Mouse (Mus musculus) olfactory bulb, adult 2 months (tissue): ENCODE measurements around the gene Fkbp8. TPM values are rescaled to one million over a fixed set of nuclear protein-coding genes. Genes with fewer than 3 reads are reported as not detected.

ENCODE experiments used
- H3K27ac ChIP-seq: fragments of 200-500 bp; 2 replicates; pipeline ENCODE4 v1.5.1; 2012; ENCODE audit warnings: low read depth, low read length; ENCODE audit not compliant: insufficient read depth
- H3K4me1 ChIP-seq: fragments of 200-500 bp; 2 replicates; pipeline ENCODE4 v1.6.1; 2012; ENCODE audit warnings: low read length; ENCODE audit not compliant: control insufficient read depth, insufficient read depth
- H3K4me3 ChIP-seq: fragments of 200-500 bp; 2 replicates; pipeline ENCODE4 v1.5.1; 2012; ENCODE audit warnings: mild to moderate bottlenecking, low read depth, low read length, moderate library complexity; ENCODE audit not compliant: insufficient read depth
- CTCF ChIP-seq: fragments of 200-500 bp; IDR thresholded peaks from 2 replicates; pipeline ENCODE4 v1.5.1; 2012; ENCODE audit warnings: low read depth, mild to moderate bottlenecking, low read length, moderate library complexity; ENCODE audit not compliant: insufficient read depth
- POLR2A ChIP-seq: fragments of 200-500 bp; IDR thresholded peaks from 2 replicates; pipeline ENCODE4 v1.6.1; 2012; ENCODE audit warnings: mild to moderate bottlenecking, low read depth, low read length, moderate library complexity; ENCODE audit not compliant: insufficient read depth
- WGBS: fragments of 180-500 bp; shearing (Covaris S2); methylation state at CpG from one replicate; pipeline ENCODE4 v1.1.7; 2018; 5-methylcytosine and 5-hydroxymethylcytosine counted together
- polyA plus RNA-seq: library from polyadenylated mRNA; stranded (reverse); fragments of >200 nt; gene quantifications from 2 replicates; pipeline ENCODE4 v1.2.4, GENCODE M21; 2012; ENCODE audit warnings: low replicate concordance; ENCODE audit not compliant: missing spikeins, insufficient read depth, insufficient read length

Gene Fkbp8
- polyA plus RNA-seq, 1 experiment: not detected

GRCm38 (mm10) chr8:70565561-70565960 lies 38.0 kb downstream of the Fkbp8 start:
- no peak for TF ChIP-seq POLR2A
- no peak for TF ChIP-seq CTCF
- no peak overlapping the region for H3K27ac ChIP-seq
- 63% methylated on average over 3 of the region's 3 CpGs for WGBS

GRCm38 (mm10) chr8:70570360-70570759 lies 42.8 kb downstream of the Fkbp8 start:
- Histone ChIP-seq H3K4me3 (no peak overlapping the region), H3K4me1 (peaks cover 25% of the 10 kb centered on the region), H3K27ac (no peak overlapping the region)
- TF ChIP-seq CTCF (no peak), POLR2A (no peak)

More at GRCm38 (mm10) chr8:70565561-70565960, 38.0 kb downstream of the Fkbp8 start:
- H3K4me3 ChIP-seq: no peak overlapping the region
- peaks cover 37% of the 10 kb centered on the region for H3K4me1 ChIP-seq

DNA sequence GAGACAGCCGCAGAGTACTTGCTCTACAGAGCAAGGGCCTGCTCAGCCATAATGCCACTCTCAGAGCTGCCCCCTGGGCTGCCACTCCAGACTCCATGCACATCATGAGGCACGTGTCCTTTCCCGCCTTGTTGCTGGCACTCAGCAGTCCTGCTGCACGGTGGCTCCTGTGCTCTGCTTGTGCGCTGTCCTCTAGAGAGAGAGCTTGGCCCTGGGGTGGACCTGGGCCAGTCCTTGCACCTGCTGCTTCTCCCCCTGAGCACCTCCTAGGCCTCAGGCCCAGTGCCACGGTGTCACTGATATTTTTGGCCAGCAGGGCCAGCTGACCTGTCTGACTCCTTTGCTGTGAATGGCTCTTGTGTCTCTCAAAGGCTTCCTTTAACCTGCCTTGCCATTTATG lies 43.5 kb downstream of the Fkbp8 start:
- 57% methylated on average over 6 of the region's 6 CpGs for WGBS
- H3K27ac ChIP-seq: no peak overlapping the region

DNA sequence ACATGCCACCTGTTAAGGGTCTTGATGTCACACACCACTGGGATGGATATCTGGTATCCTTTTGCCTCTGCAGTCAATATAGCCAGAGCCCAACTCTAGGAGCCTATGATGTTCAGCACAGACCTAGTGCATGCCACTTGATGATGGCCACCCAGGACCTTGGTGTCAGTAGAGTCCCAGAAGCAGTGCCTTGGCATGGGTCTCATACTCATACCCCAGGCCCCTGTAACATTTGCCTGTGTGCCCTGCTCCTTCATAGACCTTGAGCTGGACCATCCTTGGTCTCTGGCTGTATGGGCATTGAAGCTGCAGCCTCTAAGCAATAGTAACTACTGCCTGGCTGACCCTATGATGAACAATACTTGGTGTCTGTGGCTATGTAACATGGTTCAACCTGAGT lies 46.8 kb downstream of the Fkbp8 start:
- H3K4me1 ChIP-seq: peaks cover 20% of the 10 kb centered on the region
- TF ChIP-seq POLR2A (no peak), CTCF (no peak)
- H3K27ac ChIP-seq: no peak overlapping the region
- H3K4me3 ChIP-seq: no peak overlapping the region

More for the DNA sequence above, 43.5 kb downstream of the Fkbp8 start:
- no peak overlapping the region for H3K4me3 ChIP-seq
- no peak for TF ChIP-seq CTCF
- TF ChIP-seq POLR2A: no peak
- peaks cover 20% of the 10 kb centered on the region for H3K4me1 ChIP-seq

DNA sequence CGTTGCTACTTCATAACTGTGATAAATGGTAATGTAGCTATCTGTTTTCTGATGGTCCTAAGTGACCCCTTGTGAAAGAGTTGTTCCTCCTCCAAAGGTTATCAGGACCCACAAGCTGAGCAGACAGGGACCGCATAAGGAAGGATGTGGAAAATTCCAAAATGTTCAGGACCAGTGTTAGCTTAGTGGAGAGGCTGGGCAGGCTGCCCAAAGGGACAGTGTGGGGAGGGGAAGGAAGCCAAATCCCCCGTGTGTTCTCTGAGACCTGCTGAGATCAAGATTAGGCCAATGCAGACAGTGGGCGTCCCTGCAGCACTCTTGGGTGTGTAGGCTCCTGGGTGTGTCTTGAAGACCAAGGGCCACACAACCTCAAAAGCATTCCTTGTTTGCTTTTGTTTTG lies 47.4 kb downstream of the Fkbp8 start:
- WGBS: 55% methylated on average over 4 of the region's 4 CpGs
- Histone ChIP-seq H3K4me3 (no peak overlapping the region), H3K27ac (no peak overlapping the region), H3K4me1 (peaks cover 18% of the 10 kb centered on the region)
- TF ChIP-seq CTCF: no peak
- TF ChIP-seq POLR2A: no peak

- TF ChIP-seq POLR2A (no peak), CTCF (no peak)
- WGBS: 87% methylated on average over 3 of the region's 3 CpGs
- no peak overlapping the region for H3K4me3 ChIP-seq
- no peak overlapping the region for H3K27ac ChIP-seq
- peaks cover 5% of the 10 kb centered on the region; the same call in 1 of the 2 replicates for H3K4me1 ChIP-seq
Measured at GRCm38 (mm10) chr8:70577207-70577606, 49.7 kb downstream of the Fkbp8 start.

GRCm38 (mm10) chr8:70583476-70584387 lies 56.2 kb downstream of the Fkbp8 start:
- TF ChIP-seq POLR2A (no peak), CTCF (no peak)
- Histone ChIP-seq H3K27ac (no peak overlapping the region), H3K4me3 (no peak overlapping the region), H3K4me1 (no peaks in the 10 kb centered on the region)
- 57% methylated on average over 18 of the region's 18 CpGs for WGBS

DNA sequence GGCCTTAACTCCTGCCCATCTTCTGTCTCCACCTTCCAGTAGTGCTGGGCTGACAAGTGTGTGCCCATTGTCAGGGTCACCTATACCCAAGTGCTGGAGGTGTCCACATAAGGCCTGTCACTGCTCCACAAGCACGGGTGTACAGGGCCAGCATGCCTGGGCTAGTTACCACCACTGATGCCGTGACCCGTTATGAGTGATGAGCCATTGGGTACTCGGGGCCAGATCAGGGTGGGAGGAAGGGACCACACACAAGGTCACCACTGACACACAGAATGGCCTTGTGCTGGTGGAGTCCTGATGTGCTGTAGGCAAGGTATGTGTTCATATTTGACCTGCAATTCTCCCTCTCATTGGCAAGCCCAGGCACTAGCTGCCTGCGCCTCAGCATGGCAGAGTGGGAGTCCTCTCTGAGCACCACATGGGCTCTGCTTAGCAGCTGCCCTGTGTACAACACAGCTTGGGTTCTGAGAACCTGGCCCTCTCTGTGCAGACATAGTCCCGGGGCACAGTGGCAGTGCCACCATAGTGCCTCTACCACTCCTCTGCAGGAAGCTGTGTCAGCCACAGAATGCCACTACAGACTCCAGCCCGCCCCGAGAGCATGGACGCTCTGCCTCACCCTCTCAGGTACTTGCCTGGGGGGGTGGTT lies 57.2 kb downstream of the Fkbp8 start:
- Histone ChIP-seq H3K4me3 (no peak overlapping the region), H3K4me1 (no peaks in the 10 kb centered on the region), H3K27ac (no peak overlapping the region)
- TF ChIP-seq CTCF (no peak), POLR2A (no peak)
- 88% methylated on average over 9 of the region's 9 CpGs for WGBS

Other genes with a start within 250 kb of the Fkbp8 start
- gene Homer3, start 244.9 kb upstream of the Fkbp8 start, polyA plus RNA-seq: not detected in 2 replicates
- gene Ddx49, start 225.2 kb upstream of the Fkbp8 start, polyA plus RNA-seq: not detected in 2 replicates
- gene Cope, start 225.2 kb upstream of the Fkbp8 start, polyA plus RNA-seq: not detected in 2 replicates
- not detected in 2 replicates for gene Cers1, start 211.9 kb upstream of the Fkbp8 start, polyA plus RNA-seq
- not detected in 2 replicates for gene Gdf1, start 197.9 kb upstream of the Fkbp8 start, polyA plus RNA-seq
- gene Upf1, start 174.4 kb upstream of the Fkbp8 start, polyA plus RNA-seq: not detected in 2 replicates
- not detected in 2 replicates for gene Comp, start 154.2 kb upstream of the Fkbp8 start, polyA plus RNA-seq
- gene Crtc1, start 88.1 kb upstream of the Fkbp8 start, polyA plus RNA-seq: not detected in 2 replicates
- gene Klhl26, start 50.8 kb upstream of the Fkbp8 start, polyA plus RNA-seq: not detected in 2 replicates
- not detected in 2 replicates for gene Tmem59l, start 40.4 kb upstream of the Fkbp8 start, polyA plus RNA-seq
- not detected in 2 replicates for gene Crlf1, start 34.6 kb upstream of the Fkbp8 start, polyA plus RNA-seq
- gene Rex1bd, start 21.0 kb upstream of the Fkbp8 start, polyA plus RNA-seq: not detected in 2 replicates
- 789 TPM in 1 of 2 replicates, not detected in the other for gene Uba52, start 16.9 kb upstream of the Fkbp8 start, polyA plus RNA-seq
- gene Kxd1, start 232 bp downstream of the Fkbp8 start, polyA plus RNA-seq: not detected in 2 replicates
- not detected in 2 replicates for gene Ell, start 11.7 kb downstream of the Fkbp8 start, polyA plus RNA-seq
- not detected in 2 replicates for gene Isyna1, start 66.6 kb downstream of the Fkbp8 start, polyA plus RNA-seq
- not detected in 2 replicates for gene Ssbp4, start 81.1 kb downstream of the Fkbp8 start, polyA plus RNA-seq
- not detected in 2 replicates for gene Lrrc25, start 88.4 kb downstream of the Fkbp8 start, polyA plus RNA-seq
- gene Gdf15, start 104.7 kb downstream of the Fkbp8 start, polyA plus RNA-seq: not detected in 2 replicates
- gene Pgpep1, start 132.7 kb downstream of the Fkbp8 start, polyA plus RNA-seq: not detected in 2 replicates
- gene Lsm4, start 145.5 kb downstream of the Fkbp8 start, polyA plus RNA-seq: not detected in 2 replicates
- not detected in 2 replicates for gene Jund, start 171.2 kb downstream of the Fkbp8 start, polyA plus RNA-seq
- not detected in 2 replicates for gene Iqcn, start 175.7 kb downstream of the Fkbp8 start, polyA plus RNA-seq
- gene Gm3336, start 190.8 kb downstream of the Fkbp8 start, polyA plus RNA-seq: not detected in 2 replicates
- not detected in 2 replicates for gene Pde4c, start 196.0 kb downstream of the Fkbp8 start, polyA plus RNA-seq
- gene Rab3a, start 227.0 kb downstream of the Fkbp8 start, polyA plus RNA-seq: 431 and 581 TPM in 2 replicates
- gene Mpv17l2, start 233.2 kb downstream of the Fkbp8 start, polyA plus RNA-seq: not detected in 2 replicates
- not detected in 2 replicates for gene Pik3r2, start 249.0 kb downstream of the Fkbp8 start, polyA plus RNA-seq